Mouse (Mus musculus) lung, adult 2 months (tissue): Measurements from ENCODE around the gene 4930432M17Rik. TPM values are rescaled to one million over a fixed set of nuclear protein-coding genes. Genes with fewer than 3 reads are reported as not detected.

ENCODE experiments used
- DNase-seq: peaks from one replicate; pipeline ENCODE4 v3.0.0; 2022
- H3K4me1 ChIP-seq: fragments of 200-500 bp; 2 replicates; pipeline ENCODE4 v1.6.1; 2011; ENCODE audit warnings: low read length; ENCODE audit not compliant: control insufficient read depth, insufficient read depth
- H3K4me3 ChIP-seq: fragments of 200-500 bp; replicated peaks from 2 replicates; pipeline ENCODE3; 2011; ENCODE audit warnings: low read depth, mild to moderate bottlenecking, control low read depth, low read length; ENCODE audit errors: extremely low read depth
- CTCF ChIP-seq: fragments of 200-500 bp; IDR thresholded peaks from 2 replicates; pipeline ENCODE4 v1.5.1; 2011; ENCODE audit warnings: mild to moderate bottlenecking, low read length, control low read depth; ENCODE audit not compliant: insufficient read depth
- POLR2A ChIP-seq: fragments of 200-500 bp; IDR thresholded peaks from 2 replicates; pipeline ENCODE4 v1.6.1; 2011; ENCODE audit warnings: low read depth, mild to moderate bottlenecking, control low read depth, low read length, borderline replicate concordance; ENCODE audit errors: extremely low read depth
- WGBS: fragments of 180-500 bp; shearing (Covaris S2); methylation state at CpG from one replicate; pipeline ENCODE4 v1.1.7; 2018; 5-methylcytosine and 5-hydroxymethylcytosine counted together
- polyA plus RNA-seq: library from polyadenylated mRNA; depleted of rRNA; stranded (reverse); fragments of >200 nt; gene quantifications from 2 replicates; pipeline ENCODE4 v1.2.3, GENCODE M21; 2012

The 4930432M17Rik gene
- polyA plus RNA-seq, 1 experiment, result not detected

DNA sequence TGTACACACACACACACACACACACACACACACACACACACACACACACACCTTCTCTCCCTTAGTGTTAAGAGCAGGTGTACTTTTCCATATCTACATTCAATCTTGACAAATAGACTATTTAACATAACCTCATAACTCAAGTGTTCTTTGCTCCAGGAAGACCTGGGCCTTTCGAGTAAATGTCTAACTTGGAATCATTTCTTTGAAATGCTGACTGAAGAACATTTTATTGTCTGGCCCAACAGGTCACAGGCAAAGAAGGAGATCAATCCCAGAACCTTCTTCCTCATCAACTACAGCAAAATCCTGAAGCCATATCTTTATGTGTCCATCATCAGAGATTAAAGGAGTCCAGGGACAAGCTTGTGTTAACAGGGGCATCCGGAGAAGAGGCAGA, 43.9 kb downstream of the 4930432M17Rik start:
- WGBS, result 81% methylated on average over 2 of the region's 2 CpGs
- H3K4me1 ChIP-seq, result no peaks in the 10 kb centered on the region
- H3K4me3 ChIP-seq, result no peak overlapping the region
- no peak for DNase-seq
- TF ChIP-seq POLR2A (no peak), CTCF (no peak)

- H3K4me1 ChIP-seq, result no peaks in the 10 kb centered on the region
- DNase-seq, result no peak
- TF ChIP-seq POLR2A (no peak), CTCF (no peak)
- H3K4me3 ChIP-seq, result no peak overlapping the region
These were observed 44.8 kb downstream of the 4930432M17Rik start for GRCm38 (mm10) chr3:121715336-121715735.

DNA sequence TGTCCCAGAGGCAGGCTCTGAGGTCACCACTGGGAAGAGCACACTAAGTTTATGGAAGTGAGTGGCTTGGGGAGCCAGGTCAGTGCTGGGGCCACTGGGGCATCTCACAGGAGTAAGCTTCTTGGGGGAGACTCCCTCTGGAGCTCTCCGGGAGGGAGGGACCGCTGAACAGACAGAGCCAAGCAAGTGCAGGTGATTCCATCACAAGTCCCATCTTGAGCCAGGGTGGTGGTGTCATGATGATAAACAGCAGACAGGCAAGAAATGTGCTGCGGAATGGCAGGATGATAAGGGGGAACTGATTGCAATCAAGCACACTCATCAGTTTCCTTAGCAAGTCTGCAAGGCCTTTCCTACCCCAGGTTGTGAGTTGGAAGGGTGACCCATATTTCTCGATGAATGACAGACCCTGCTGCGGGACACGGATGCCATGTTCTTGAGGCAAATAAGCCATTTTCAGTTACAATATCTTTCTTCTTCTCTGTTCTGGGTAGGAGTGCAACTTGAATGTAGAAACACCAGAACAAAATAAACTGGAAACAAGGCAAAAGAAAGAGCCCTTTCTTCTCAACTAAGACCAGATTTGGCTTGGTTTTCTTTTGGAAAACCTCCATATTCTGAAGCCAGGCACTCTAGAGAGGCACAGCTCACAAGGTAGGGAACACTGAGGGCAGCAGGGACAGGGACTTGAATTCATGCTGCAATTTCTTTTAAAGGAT, 45.3 kb downstream of the 4930432M17Rik start:
- WGBS, result 77% methylated on average over 6 of the region's 6 CpGs
- no peak for DNase-seq

DNA sequence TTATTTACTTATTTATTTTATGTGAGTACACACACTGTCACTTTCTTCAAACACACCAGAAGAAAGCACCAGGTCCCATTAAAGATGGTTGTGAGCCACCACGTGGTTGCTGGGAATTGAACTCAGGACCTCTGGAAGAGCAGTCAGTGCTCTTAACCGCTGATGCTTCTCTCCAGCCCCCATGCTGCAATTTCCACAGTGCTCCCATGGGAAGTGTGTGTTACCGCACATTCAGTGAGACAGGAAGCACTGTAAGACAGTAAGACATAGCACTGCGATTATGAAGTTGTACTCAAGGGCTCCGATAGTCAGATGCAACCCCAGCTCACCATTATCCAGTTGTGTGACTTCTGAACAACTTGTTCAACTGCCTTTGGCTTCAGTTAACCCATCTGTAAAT, 45.9 kb downstream of the 4930432M17Rik start:
- TF ChIP-seq POLR2A, result no peak
- TF ChIP-seq CTCF, result no peak
- 73% methylated on average over 5 of the region's 5 CpGs for WGBS
- Histone ChIP-seq H3K4me3 (no peak overlapping the region), H3K4me1 (no peaks in the 10 kb centered on the region)
- no peak for DNase-seq

More for the DNA sequence above, 45.3 kb downstream of the 4930432M17Rik start:
- Histone ChIP-seq H3K4me3 (no peak overlapping the region), H3K4me1 (no peaks in the 10 kb centered on the region)
- no peak for TF ChIP-seq CTCF
- no peak for TF ChIP-seq POLR2A

DNA sequence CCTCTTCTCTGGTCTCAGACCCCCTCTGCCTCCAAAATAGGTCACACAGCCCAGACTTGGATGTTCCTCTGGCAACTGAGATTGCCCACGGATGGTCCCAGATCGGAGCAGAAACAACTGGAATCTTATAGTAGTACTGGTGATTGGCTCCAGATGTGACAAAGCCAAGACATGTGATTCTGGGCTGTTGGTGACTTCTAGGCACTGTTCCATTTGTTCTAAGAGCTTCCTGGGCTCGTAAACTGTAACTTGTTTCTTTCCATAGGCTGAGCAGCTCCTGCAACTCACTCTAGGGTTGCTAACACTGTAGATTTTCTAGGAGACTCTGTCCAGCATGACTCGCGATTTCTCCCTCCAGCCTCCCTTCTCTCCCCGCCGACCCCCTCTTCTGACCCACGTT, 48.1 kb downstream of the 4930432M17Rik start:
- WGBS, result 76% methylated on average over 8 of the region's 8 CpGs
- no peak for DNase-seq
- H3K4me3 ChIP-seq, result no peak overlapping the region
- H3K4me1 ChIP-seq, result peaks cover 3% of the 10 kb centered on the region
- TF ChIP-seq POLR2A, result no peak
- no peak for TF ChIP-seq CTCF

- no peak for DNase-seq
- WGBS, result 66% methylated on average over 3 of the region's 3 CpGs
- no peak for TF ChIP-seq CTCF
- TF ChIP-seq POLR2A, result no peak
- no peak overlapping the region for H3K4me3 ChIP-seq
- H3K4me1 ChIP-seq, result peaks cover 3% of the 10 kb centered on the region
These were observed 49.1 kb downstream of the 4930432M17Rik start for GRCm38 (mm10) chr3:121719701-121720100.

DNA sequence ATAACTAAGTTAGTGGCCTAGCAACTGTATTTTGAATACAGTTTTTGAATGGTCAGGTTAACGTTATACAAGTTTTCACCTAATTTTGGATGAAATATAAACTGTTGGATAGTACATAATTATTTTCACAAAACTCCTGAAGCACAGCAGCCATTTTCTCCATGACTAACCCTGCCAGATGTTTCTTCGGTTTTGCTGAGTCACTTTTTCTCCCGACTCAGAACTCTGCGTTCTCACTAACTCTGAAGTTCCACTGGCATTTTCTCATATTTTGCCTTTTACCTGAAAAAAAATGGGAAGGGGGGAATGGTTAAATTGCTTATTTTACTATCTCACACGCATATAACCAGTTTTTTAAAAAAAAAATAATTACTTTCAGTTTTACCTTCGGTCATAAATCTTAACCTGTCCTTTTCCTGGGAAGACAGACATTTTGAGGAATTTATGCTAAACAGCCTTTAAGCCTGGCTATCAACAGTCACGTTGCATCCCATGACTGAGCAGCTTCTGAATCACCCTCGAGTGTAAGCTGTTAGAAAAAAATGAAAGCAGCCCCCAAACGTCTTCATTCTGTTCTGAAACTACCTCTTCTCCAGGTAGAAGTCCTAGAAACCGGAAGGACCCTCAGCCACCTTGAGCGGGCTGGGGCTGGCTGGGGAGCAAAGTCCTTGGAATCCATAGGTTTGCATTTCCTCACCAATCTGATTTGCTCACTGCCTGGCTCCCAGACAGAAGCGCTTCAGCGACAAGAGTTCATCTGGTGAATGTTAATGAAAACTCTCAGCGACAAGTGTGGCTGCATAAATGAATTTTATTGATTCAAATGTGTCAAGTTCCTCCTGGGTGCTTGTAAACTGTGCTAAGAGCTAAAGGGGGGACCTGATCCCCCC, 50.5 kb downstream of the 4930432M17Rik start:
- DNase-seq, result no peak
- 49% methylated on average over 14 of the region's 14 CpGs for WGBS
- TF ChIP-seq POLR2A (no peak), CTCF (no peak)
- Histone ChIP-seq H3K4me3 (no peak overlapping the region), H3K4me1 (peaks cover 3% of the 10 kb centered on the region)

GRCm38 (mm10) chr3:121721691-121722070, 51.1 kb downstream of the 4930432M17Rik start:
- Histone ChIP-seq H3K4me3 (no peak overlapping the region), H3K4me1 (peaks cover 3% of the 10 kb centered on the region)
- no peak for DNase-seq
- TF ChIP-seq POLR2A (no peak), CTCF (no peak)
- WGBS, result 59% methylated on average over 7 of the region's 7 CpGs

- under 1% methylated on average over 71 of the region's 73 CpGs for WGBS
- TF ChIP-seq POLR2A, result peak; percentile 30; the same call in 1 of the 2 replicates
- peak; percentile 39; the same call in 1 of the 2 replicates for TF ChIP-seq CTCF
- Histone ChIP-seq H3K4me1 (peaks cover 3% of the 10 kb centered on the region), H3K4me3 (peak within 1 kb of the TSS; percentile 54)
- peak; percentile 82 for DNase-seq
These were observed 52.6 kb downstream of the 4930432M17Rik start, which contains the start of gene F3 for GRCm38 (mm10) chr3:121722971-121723844. Gene F3, plus strand, starts transcription at chr3:121723537.
